Mouse (Mus musculus) urinary bladder, postnatal 36 days (tissue): ENCODE results near the gene Msgn1.

Experiments
- DNase-seq, 2 experiments: peaks; one replicate each; pipeline ENCODE4 v3.0.0; 2022; ENCODE audit warnings: low spot score in 2 of 2, mixed read lengths in 1 of 2

The Msgn1 gene

GRCm38 (mm10) chr12:11208872-11209271 lies at the start of gene Msgn1:
Gene Msgn1 (minus strand): TSS chr12:11208972.
- no peak for DNase-seq

- no peak for DNase-seq
These were observed 41.5 kb upstream of the Msgn1 start for GRCm38 (mm10) chr12:11250322-11250721.

GRCm38 (mm10) chr12:11247460-11247859 lies 38.7 kb upstream of the Msgn1 start:
- no peak for DNase-seq

GRCm38 (mm10) chr12:11235996-11236395 lies 27.2 kb upstream of the Msgn1 start:
- no peak for DNase-seq

- no peak for DNase-seq
These were observed 21.5 kb upstream of the Msgn1 start for GRCm38 (mm10) chr12:11230267-11230666.

- no peak for DNase-seq
These were observed 17.9 kb upstream of the Msgn1 start for GRCm38 (mm10) chr12:11226529-11227268.

- no peak for DNase-seq
These were observed 17.4 kb upstream of the Msgn1 start for GRCm38 (mm10) chr12:11226123-11226522.

GRCm38 (mm10) chr12:11224722-11225121 lies 15.9 kb upstream of the Msgn1 start:
- no peak for DNase-seq

GRCm38 (mm10) chr12:11223090-11223489 lies 14.3 kb upstream of the Msgn1 start:
- no peak for DNase-seq

GRCm38 (mm10) chr12:11222566-11222965 lies 13.8 kb upstream of the Msgn1 start:
- DNase-seq, result no peak

GRCm38 (mm10) chr12:11221524-11222330 lies 13.0 kb upstream of the Msgn1 start:
- DNase-seq, result no peak

GRCm38 (mm10) chr12:11217726-11218250 lies 9.0 kb upstream of the Msgn1 start:
- DNase-seq, result no peak

GRCm38 (mm10) chr12:11216454-11216853 lies 7.7 kb upstream of the Msgn1 start:
- DNase-seq, result no peak

GRCm38 (mm10) chr12:11215555-11215954 lies 6.8 kb upstream of the Msgn1 start:
- no peak for DNase-seq

GRCm38 (mm10) chr12:11214776-11215175 lies 6.0 kb upstream of the Msgn1 start:
- no peak for DNase-seq

- no peak for DNase-seq
These were observed 4.1 kb upstream of the Msgn1 start for GRCm38 (mm10) chr12:11212881-11213280.

GRCm38 (mm10) chr12:11210361-11210760 lies 1.6 kb upstream of the Msgn1 start:
- DNase-seq, result no peak

GRCm38 (mm10) chr12:11209636-11210035 lies 864 bp upstream of the Msgn1 start:
- DNase-seq, result no peak

- DNase-seq, result no peak
These were observed 2.5 kb downstream of the Msgn1 start for GRCm38 (mm10) chr12:11206321-11206720.

- peak; percentile 47 to 74 for DNase-seq
These were observed 4.8 kb downstream of the Msgn1 start for GRCm38 (mm10) chr12:11203694-11204665.

GRCm38 (mm10) chr12:11202476-11202875 lies 6.3 kb downstream of the Msgn1 start:
- DNase-seq, result no peak

- no peak for DNase-seq
These were observed 8.1 kb downstream of the Msgn1 start for GRCm38 (mm10) chr12:11200711-11201110.
